Mouse (Mus musculus) sigmoid colon, adult 10 weeks (tissue): Measurements from ENCODE around the gene Olfr124. TPM values are rescaled to one million over a fixed set of nuclear protein-coding genes. Genes with fewer than 3 reads are reported as not detected.

Experiments
- polyA plus RNA-seq: library from polyadenylated mRNA; stranded (reverse); fragments of 350-450 nt; fragmentation: Illumina TruSeq; extraction: RNeasy Lipid Tissue Mini Kit (QIAGEN cat#74804); gene quantifications from one replicate; pipeline ENCODE4 v1.2.3, GENCODE M21; 2014; ENCODE audit warnings: low read depth, low replicate concordance

The Olfr124 gene
- polyA plus RNA-seq: not detected

GRCm38 (mm10) chr17:37799588-37799987, at the start of gene Olfr124:
TSS of gene Olfr124 (plus strand) at chr17:37799888.

GRCm38 (mm10) chr17:37768307-37768706, 31.4 kb upstream of the Olfr124 start, which contains the start of gene Olfr122:
TSS of gene Olfr122 (plus strand) at chr17:37768607.

DNA sequence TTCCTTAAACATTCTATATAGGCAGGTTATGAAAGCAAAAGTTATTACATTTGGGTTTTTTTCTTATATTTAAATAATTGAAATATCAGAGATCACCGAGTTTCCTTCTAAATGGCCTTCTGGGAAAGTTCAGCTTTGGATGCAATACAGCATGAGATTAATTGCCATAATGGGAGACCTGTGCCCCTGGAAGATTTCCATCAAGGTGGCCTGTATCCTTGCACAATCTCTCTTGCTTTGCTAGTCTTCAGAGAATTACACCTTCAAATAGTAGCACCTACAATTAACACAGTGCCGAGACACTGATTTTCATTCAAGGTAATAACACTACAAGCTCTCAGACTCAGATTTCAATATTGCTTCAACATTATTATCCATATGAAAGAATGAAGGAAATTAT, 6.5 kb upstream of the Olfr124 start, which contains the start of gene Olfr123:
Gene Olfr123 (plus strand): TSS at position 301 of the 400 bp plus-strand sequence.

DNA sequence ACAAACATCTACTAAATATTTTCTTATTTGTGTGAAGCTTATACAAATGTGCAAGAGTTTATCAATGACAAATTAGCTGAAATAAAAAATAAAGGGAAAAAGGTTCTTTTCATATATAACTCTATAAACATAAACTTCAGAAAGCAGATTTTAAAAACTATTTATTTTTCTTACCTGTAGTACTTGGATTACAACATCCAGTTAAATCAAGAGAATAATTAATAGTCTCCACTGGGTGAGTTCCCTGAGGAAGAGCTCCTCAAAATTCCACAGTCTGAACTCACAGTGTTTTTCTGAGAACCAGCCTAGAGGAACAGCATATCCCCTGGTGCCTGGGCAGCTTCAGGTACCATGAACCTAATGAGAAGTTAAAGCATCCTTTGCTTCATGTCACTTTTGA, 33.0 kb downstream of the Olfr124 start, which contains the start of gene Olfr125:
Gene Olfr125 (plus strand): TSS at position 301 of the 400 bp plus-strand sequence.

DNA sequence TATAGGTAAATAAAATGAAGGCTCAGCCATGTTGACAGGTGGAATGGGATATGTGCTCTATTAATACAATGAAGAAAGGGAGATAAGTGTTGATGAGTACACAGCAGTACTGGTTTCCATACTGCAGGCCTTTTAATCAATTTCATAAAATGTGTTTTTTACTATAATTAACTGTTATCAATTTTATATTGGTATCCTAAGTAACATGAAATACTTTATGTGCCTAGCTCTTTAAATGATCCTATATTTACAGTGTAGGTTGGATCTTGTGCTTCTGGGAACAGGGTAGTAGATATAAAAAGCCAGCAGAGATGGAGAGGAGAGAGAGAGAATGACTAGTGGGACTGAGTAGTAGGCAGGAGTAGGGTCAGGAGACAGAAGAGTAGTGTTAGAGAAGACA, 47.5 kb downstream of the Olfr124 start, which contains the start of gene Olfr126:
Gene Olfr126 (plus strand): TSS at position 301 of the 400 bp plus-strand sequence.

Other genes with a start within 250 kb of the Olfr124 start
- not detected for gene Olfr112, start 230.4 kb upstream of the Olfr124 start, polyA plus RNA-seq
- not detected for gene Olfr113, start 222.2 kb upstream of the Olfr124 start, polyA plus RNA-seq
- not detected for gene Olfr114, start 207.1 kb upstream of the Olfr124 start, polyA plus RNA-seq
- not detected for gene Olfr115, start 172.8 kb upstream of the Olfr124 start, polyA plus RNA-seq
- gene Olfr116, start 172.7 kb upstream of the Olfr124 start, polyA plus RNA-seq: not detected
- not detected for gene Olfr117, start 136.1 kb upstream of the Olfr124 start, polyA plus RNA-seq
- gene Olfr118, start 132.9 kb upstream of the Olfr124 start, polyA plus RNA-seq: not detected
- not detected for gene Olfr119, start 103.3 kb upstream of the Olfr124 start, polyA plus RNA-seq
- gene Olfr120, start 78.1 kb upstream of the Olfr124 start, polyA plus RNA-seq: not detected
- gene Olfr121, start 51.0 kb upstream of the Olfr124 start, polyA plus RNA-seq: not detected
- not detected for gene Olfr122, start 31.3 kb upstream of the Olfr124 start, polyA plus RNA-seq
- gene Olfr123, start 6.4 kb upstream of the Olfr124 start, polyA plus RNA-seq: not detected
- gene Olfr125, start 33.1 kb downstream of the Olfr124 start, polyA plus RNA-seq: not detected
- gene Olfr126, start 47.6 kb downstream of the Olfr124 start, polyA plus RNA-seq: not detected
- not detected for gene Olfr127, start 100.5 kb downstream of the Olfr124 start, polyA plus RNA-seq
- not detected for gene Olfr128, start 120.7 kb downstream of the Olfr124 start, polyA plus RNA-seq
- gene Olfr761, start 153.2 kb downstream of the Olfr124 start, polyA plus RNA-seq: not detected